Mouse (Mus musculus): ENCODE data around the gene 4931422A03Rik. TPM values are rescaled to one million over a fixed set of nuclear protein-coding genes. Genes with fewer than 3 reads are reported as not detected.

Gene 4931422A03Rik
- total RNA-seq, 2 experiments from 2014 or later, result not detected

Other genes with a start within 250 kb of the 4931422A03Rik start
- 100 to 1,000 TPM; 155 to 162 TPM for gene Caprin1, start 230.7 kb downstream of the 4931422A03Rik start, total RNA-seq (2021)
- 1 to 10 TPM; 7.0 to 9.1 TPM for gene Lmo2, start 70.4 kb downstream of the 4931422A03Rik start, total RNA-seq (2021)
- 10 to 100 TPM; 43.0 to 47.5 TPM for gene Fbxo3, start 640 bp downstream of the 4931422A03Rik start, total RNA-seq (2021)
- under 1 TPM in 1 of 2 experiments, not detected in 1; 0.22 TPM for gene Gm10912, start 37.5 kb upstream of the 4931422A03Rik start, total RNA-seq (2021)
- gene Gm10799, start 40.2 kb upstream of the 4931422A03Rik start, total RNA-seq (2021), result not detected
- gene Cd59b, start 41.5 kb upstream of the 4931422A03Rik start, total RNA-seq (2021), result 1 to 10 TPM; 2.2 to 3.2 TPM
- 10 to 100 TPM; 22.1 to 23.6 TPM for gene Cd59a, start 67.4 kb upstream of the 4931422A03Rik start, total RNA-seq (2021)
- 1 to 10 TPM; 1.7 to 1.8 TPM for gene A930018P22Rik, start 94.4 kb upstream of the 4931422A03Rik start, total RNA-seq (2021)